Mouse (Mus musculus) CD4-positive, CD25-positive, alpha-beta regulatory T cell (primary cell): ENCODE results near the gene Clptm1. TPM values are rescaled to one million over a fixed set of nuclear protein-coding genes. Genes with fewer than 3 reads are reported as not detected.

Experiments used
- polyA plus RNA-seq: library from polyadenylated mRNA; unstranded; fragments of 100-300 nt; shearing (Covaris generic); gene quantifications from one replicate; pipeline ENCODE4 v1.2.1, GENCODE M21; 2017

The Clptm1 gene
- polyA plus RNA-seq = 156 TPM

GRCm38 (mm10) chr7:19664955-19665841 lies at the start of gene Clptm1:
Clptm1 (minus strand) TSS chr7:19665033.

GRCm38 (mm10) chr7:19698907-19699826 lies 34.3 kb upstream of the Clptm1 start, which contains the start of gene Apoe:
Apoe (minus strand) TSS chr7:19699188.

GRCm38 (mm10) chr7:19691873-19692865 lies 27.3 kb upstream of the Clptm1 start, which contains the start of gene Apoc1:
Apoc1 (minus strand) TSS chr7:19692660.

GRCm38 (mm10) chr7:19681202-19681694 lies 16.4 kb upstream of the Clptm1 start, which contains the start of the genes Gm44805 and Apoc4:
Gm44805 (minus strand) TSS chr7:19681423.
Apoc4 (minus strand) TSS chr7:19681479.

GRCm38 (mm10) chr7:19677872-19678271 lies 13.0 kb upstream of the Clptm1 start, which contains the start of gene Apoc2:
Apoc2 (minus strand) TSS chr7:19677941.

GRCm38 (mm10) chr7:19629361-19629734 lies 35.5 kb downstream of the Clptm1 start, which contains the start of gene Relb:
Relb (minus strand) TSS chr7:19629438.

GRCm38 (mm10) chr7:19603849-19604605 lies 60.8 kb downstream of the Clptm1 start, which contains the start of gene Clasrp:
Clasrp (minus strand) TSS chr7:19604486.

Other genes starting within 250 kb of the Clptm1 start
- gene Mark4, start 206.2 kb downstream of the Clptm1 start, polyA plus RNA-seq = 9.0 TPM
- gene Exoc3l2, start 201.7 kb downstream of the Clptm1 start, polyA plus RNA-seq = not detected
- 11.3 TPM for gene Bloc1s3, start 156.7 kb downstream of the Clptm1 start, polyA plus RNA-seq
- 123 TPM for gene Trappc6a, start 156.6 kb downstream of the Clptm1 start, polyA plus RNA-seq
- not detected for gene Nkpd1, start 147.2 kb downstream of the Clptm1 start, polyA plus RNA-seq
- 18.0 TPM for gene Ppp1r37, start 102.0 kb downstream of the Clptm1 start, polyA plus RNA-seq
- gene Zfp296, start 87.7 kb downstream of the Clptm1 start, polyA plus RNA-seq = 1.4 TPM
- gene Gemin7, start 87.4 kb downstream of the Clptm1 start, polyA plus RNA-seq = 120 TPM
- 75.0 TPM for gene Clasrp, start 60.5 kb downstream of the Clptm1 start, polyA plus RNA-seq
- gene Relb, start 35.6 kb downstream of the Clptm1 start, polyA plus RNA-seq = 87.1 TPM
- gene Apoc2, start 12.9 kb upstream of the Clptm1 start, polyA plus RNA-seq = not detected
- gene Gm44805, start 16.4 kb upstream of the Clptm1 start, polyA plus RNA-seq = not detected
- gene Apoc4, start 16.4 kb upstream of the Clptm1 start, polyA plus RNA-seq = not detected
- gene Apoc1, start 27.6 kb upstream of the Clptm1 start, polyA plus RNA-seq = 0.99 TPM
- 23.1 TPM for gene Apoe, start 34.2 kb upstream of the Clptm1 start, polyA plus RNA-seq
- gene Tomm40, start 50.4 kb upstream of the Clptm1 start, polyA plus RNA-seq = 89.0 TPM
- 1.2 TPM for gene Nectin2, start 85.5 kb upstream of the Clptm1 start, polyA plus RNA-seq
- gene Bcam, start 106.0 kb upstream of the Clptm1 start, polyA plus RNA-seq = 13.3 TPM
- gene Cblc, start 131.8 kb upstream of the Clptm1 start, polyA plus RNA-seq = 0.17 TPM
- gene Bcl3, start 157.7 kb upstream of the Clptm1 start, polyA plus RNA-seq = 116 TPM
- 0.45 TPM for gene Gm19345, start 187.0 kb upstream of the Clptm1 start, polyA plus RNA-seq
- gene Ceacam16, start 196.3 kb upstream of the Clptm1 start, polyA plus RNA-seq = 0.37 TPM
- gene Ceacam19, start 222.9 kb upstream of the Clptm1 start, polyA plus RNA-seq = not detected